Mouse (Mus musculus): ENCODE results near the gene Cfap52. TPM values are rescaled to one million over a fixed set of nuclear protein-coding genes. Genes with fewer than 3 reads are reported as not detected.

Gene Cfap52
- polyA plus RNA-seq, 1 experiment: not detected

DNA sequence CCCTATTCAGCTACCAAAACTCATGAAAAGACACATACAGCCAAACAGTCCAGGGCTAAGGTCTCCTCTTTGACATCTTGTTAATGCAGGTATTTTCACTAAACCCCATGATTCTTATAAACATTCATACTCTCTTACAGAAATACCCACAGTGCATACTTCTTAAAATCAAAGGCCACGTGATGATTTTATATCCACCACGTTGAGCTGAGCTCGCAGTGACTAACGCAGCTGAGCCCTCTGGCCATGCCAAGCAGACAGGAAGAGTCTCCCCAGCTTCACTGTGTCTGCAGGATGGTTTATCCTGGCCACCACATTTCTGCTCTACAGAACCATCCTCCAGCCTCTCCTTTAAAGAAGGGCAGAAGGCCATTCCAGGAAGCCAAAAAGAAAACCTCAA is 61.7 kb downstream of the Cfap52 start:
- H3K4me3 ChIP-seq (ENCODE audit: extremely low read depth, insufficient read depth, insufficient read length): no peak overlapping the region
- no peak for DNase-seq (ENCODE audit: low read depth in 1 of 2, low spot score in 2 of 2)
- no peaks in the 10 kb centered on the region for H3K27me3 ChIP-seq (ENCODE audit: control insufficient read depth, insufficient read depth, low read length)
- H3K4me1 ChIP-seq (ENCODE audit: control insufficient read depth, insufficient read depth, insufficient read length): no peaks in the 10 kb centered on the region
- H3K36me3 ChIP-seq (ENCODE audit: control insufficient read depth, insufficient read depth, low read length): no peaks in the 10 kb centered on the region
- no peak for TF ChIP-seq CTCF (IDR thresholded peaks at IDR 0.05; ENCODE audit: extremely low read depth, insufficient read depth, insufficient read length, insufficient replicate concordance)
- TF ChIP-seq POLR2A (IDR thresholded peaks at IDR 0.05; ENCODE audit: low read depth, low read length): no peak
- H3K27ac ChIP-seq (ENCODE audit: insufficient read depth, low read length): no peak overlapping the region
- WGBS: 87% methylated on average over 4 of the region's 4 CpGs

DNA sequence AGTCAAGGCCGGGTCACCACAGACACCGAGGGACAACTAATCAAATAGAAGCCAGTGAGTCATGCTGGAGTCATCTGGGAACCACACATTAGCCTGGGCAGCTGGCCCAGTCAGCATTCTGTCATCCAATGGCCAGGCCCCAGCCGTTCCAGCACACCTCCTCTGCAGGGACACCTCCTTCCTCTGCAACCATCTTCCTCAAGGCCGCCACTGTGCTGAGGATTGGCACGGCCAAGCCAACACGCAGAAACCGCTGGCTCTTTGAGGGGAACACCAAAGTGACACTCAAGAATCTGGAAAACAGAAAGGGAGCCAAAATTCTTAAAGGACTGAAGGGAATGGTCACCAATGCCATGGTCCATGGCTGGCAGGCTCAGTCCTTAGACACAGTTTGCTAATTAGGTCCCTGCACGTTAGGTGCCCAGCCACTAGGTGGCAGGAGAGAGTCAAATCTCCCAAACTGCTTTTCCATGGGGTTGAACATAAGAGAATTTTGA is 68.3 kb downstream of the Cfap52 start:
- Histone ChIP-seq H3K4me1 (ENCODE audit: control insufficient read depth, insufficient read depth, insufficient read length) (no peaks in the 10 kb centered on the region), H3K27me3 (ENCODE audit: control insufficient read depth, insufficient read depth, low read length) (no peaks in the 10 kb centered on the region), H3K36me3 (ENCODE audit: control insufficient read depth, insufficient read depth, low read length) (no peaks in the 10 kb centered on the region), H3K4me3 (ENCODE audit: extremely low read depth, insufficient read depth, insufficient read length) (no peak overlapping the region), H3K27ac (ENCODE audit: insufficient read depth, low read length) (no peak overlapping the region)
- peak in 1 of 2 experiments; percentile 41 for DNase-seq (ENCODE audit: low read depth in 1 of 2, low spot score in 2 of 2)
- no peak for TF ChIP-seq POLR2A (IDR thresholded peaks at IDR 0.05; ENCODE audit: low read depth, low read length)
- TF ChIP-seq CTCF (IDR thresholded peaks at IDR 0.05; ENCODE audit: extremely low read depth, insufficient read depth, insufficient read length, insufficient replicate concordance): peak; percentile 64; the same call in 1 of the 2 replicates
- WGBS: 57% methylated on average over 8 of the region's 8 CpGs

DNA sequence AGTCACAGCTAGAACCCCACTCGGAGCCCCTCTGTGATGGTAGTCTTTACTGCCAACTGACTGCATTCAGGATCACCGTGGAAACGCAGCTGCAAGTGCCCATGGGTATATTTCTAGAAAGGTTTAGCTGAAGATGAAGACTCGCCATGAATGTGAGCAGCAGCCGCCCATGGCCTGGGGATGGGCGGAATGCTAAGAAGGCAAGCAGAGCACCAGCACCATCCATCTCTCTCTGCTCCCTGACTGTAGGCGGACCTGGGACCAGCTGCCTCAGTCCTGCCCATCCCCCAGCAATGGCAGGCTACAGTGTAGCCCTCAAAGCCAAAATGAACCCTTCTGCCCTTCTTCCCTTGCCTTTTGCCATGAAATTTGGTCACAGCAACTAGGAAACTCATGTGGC is 69.8 kb downstream of the Cfap52 start:
- Histone ChIP-seq H3K4me3 (ENCODE audit: extremely low read depth, insufficient read depth, insufficient read length) (no peak overlapping the region), H3K27me3 (ENCODE audit: control insufficient read depth, insufficient read depth, low read length) (no peaks in the 10 kb centered on the region), H3K4me1 (ENCODE audit: control insufficient read depth, insufficient read depth, insufficient read length) (no peaks in the 10 kb centered on the region), H3K36me3 (ENCODE audit: control insufficient read depth, insufficient read depth, low read length) (no peaks in the 10 kb centered on the region), H3K27ac (ENCODE audit: insufficient read depth, low read length) (no peak overlapping the region)
- DNase-seq (ENCODE audit: low read depth in 1 of 2, low spot score in 2 of 2): no peak
- TF ChIP-seq CTCF (IDR thresholded peaks at IDR 0.05; ENCODE audit: extremely low read depth, insufficient read depth, insufficient read length, insufficient replicate concordance) (no peak), POLR2A (IDR thresholded peaks at IDR 0.05; ENCODE audit: low read depth, low read length) (no peak)
- 85% methylated on average over 7 of the region's 7 CpGs for WGBS

DNA sequence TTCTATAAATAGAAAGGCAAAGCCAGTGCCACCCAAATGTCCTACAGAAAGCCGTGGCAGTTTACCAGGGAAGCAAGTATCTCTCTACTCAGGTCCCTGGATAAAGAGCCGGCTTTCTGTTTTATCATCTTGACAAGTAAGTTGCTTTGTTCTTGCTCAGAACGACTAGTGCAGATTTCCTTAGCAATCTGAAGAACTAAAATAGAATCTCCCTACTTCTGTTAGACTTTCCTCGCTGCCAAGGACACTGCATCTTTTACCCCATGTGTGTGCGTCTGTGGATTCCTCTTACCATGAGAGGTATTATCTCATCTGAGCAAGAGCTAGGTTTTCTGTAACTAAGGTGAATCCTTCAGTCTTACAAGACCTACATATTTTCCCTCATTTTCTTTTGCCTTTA is 76.9 kb downstream of the Cfap52 start:
- WGBS: 78% methylated on average over 5 of the region's 5 CpGs
- no peak for TF ChIP-seq POLR2A (IDR thresholded peaks at IDR 0.05; ENCODE audit: low read depth, low read length)
- no peak for TF ChIP-seq CTCF (IDR thresholded peaks at IDR 0.05; ENCODE audit: extremely low read depth, insufficient read depth, insufficient read length, insufficient replicate concordance)
- Histone ChIP-seq H3K4me1 (ENCODE audit: control insufficient read depth, insufficient read depth, insufficient read length) (no peaks in the 10 kb centered on the region), H3K27ac (ENCODE audit: insufficient read depth, low read length) (no peak overlapping the region), H3K36me3 (ENCODE audit: control insufficient read depth, insufficient read depth, low read length) (no peaks in the 10 kb centered on the region), H3K27me3 (ENCODE audit: control insufficient read depth, insufficient read depth, low read length) (no peaks in the 10 kb centered on the region), H3K4me3 (ENCODE audit: extremely low read depth, insufficient read depth, insufficient read length) (no peak overlapping the region)
- DNase-seq (ENCODE audit: low read depth in 1 of 2, low spot score in 2 of 2): no peak

DNA sequence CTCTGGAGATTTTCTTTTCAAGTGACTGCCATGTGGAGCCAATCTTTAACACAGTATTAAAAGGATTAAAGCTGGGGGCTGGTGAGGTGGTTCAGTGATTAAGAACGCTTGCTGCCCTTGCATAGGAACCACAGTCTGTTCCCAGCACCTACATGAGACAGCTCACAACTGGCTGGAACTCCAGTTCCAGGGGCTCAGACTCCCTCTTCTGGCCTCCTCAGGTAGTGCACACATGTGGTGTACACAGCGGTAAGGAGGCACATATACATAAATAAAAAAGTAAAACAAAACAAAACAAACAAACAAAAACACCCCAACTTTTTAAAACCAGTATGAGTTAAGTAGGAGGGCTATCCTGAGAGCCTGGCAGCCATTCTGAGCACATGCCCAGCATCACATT is 79.5 kb downstream of the Cfap52 start:
- no peaks in the 10 kb centered on the region for H3K36me3 ChIP-seq (ENCODE audit: control insufficient read depth, insufficient read depth, low read length)
- H3K4me3 ChIP-seq (ENCODE audit: extremely low read depth, insufficient read depth, insufficient read length): no peak overlapping the region
- H3K27ac ChIP-seq (ENCODE audit: insufficient read depth, low read length): no peak overlapping the region
- H3K4me1 ChIP-seq (ENCODE audit: control insufficient read depth, insufficient read depth, insufficient read length): no peaks in the 10 kb centered on the region
- no peaks in the 10 kb centered on the region for H3K27me3 ChIP-seq (ENCODE audit: control insufficient read depth, insufficient read depth, low read length)
- no peak for DNase-seq (ENCODE audit: low read depth in 1 of 2, low spot score in 2 of 2)
- WGBS: 89% methylated on average over 2 of the region's 2 CpGs
- TF ChIP-seq CTCF (IDR thresholded peaks at IDR 0.05; ENCODE audit: extremely low read depth, insufficient read depth, insufficient read length, insufficient replicate concordance) (no peak), POLR2A (IDR thresholded peaks at IDR 0.05; ENCODE audit: low read depth, low read length) (no peak)

Other genes starting within 250 kb of the Cfap52 start
- gene Glp2r, start 194.5 kb downstream of the Cfap52 start, polyA plus RNA-seq (2012; rRNA removed): 0.04 TPM in 2 replicates
- not detected in 2 replicates for gene Gsg1l2, start 191.0 kb downstream of the Cfap52 start, polyA plus RNA-seq (2012; rRNA removed)
- not detected in 2 replicates for gene Dhrs7c, start 167.5 kb downstream of the Cfap52 start, polyA plus RNA-seq (2012; rRNA removed)
- gene Usp43, start 43.5 kb downstream of the Cfap52 start, polyA plus RNA-seq (2012; rRNA removed): 0.30 and 0.32 TPM in 2 replicates
- 2.4 and 3.2 TPM in 2 replicates for gene Stx8, start 542 bp upstream of the Cfap52 start, polyA plus RNA-seq (2012; rRNA removed)

Measured in spleen, adult 2 months (tissue).